Mouse (Mus musculus) kidney, adult 10 weeks (tissue): ENCODE data around the gene Ambra1. TPM values are rescaled to one million over a fixed set of nuclear protein-coding genes. Genes with fewer than 3 reads are reported as not detected.

Experiments
- polyA plus RNA-seq: library from polyadenylated mRNA; stranded (reverse); fragments of 350-450 nt; fragmentation: Illumina TruSeq; extraction: RNeasy Lipid Tissue Mini Kit (QIAGEN cat#74804); gene quantifications from one replicate; pipeline ENCODE4 v1.2.3, GENCODE M21; 2014; ENCODE audit warnings: low read depth, low replicate concordance

The Ambra1 gene
- 4.4 TPM for polyA plus RNA-seq

GRCm38 (mm10) chr2:91729971-91730821, at the start of gene Ambra1:
Gene Ambra1 (plus strand): TSS chr2:91730134.

GRCm38 (mm10) chr2:91710272-91711234, 19.4 kb upstream of the Ambra1 start, which contains the start of the genes Atg13 and Harbi1:
Gene Atg13 (minus strand): TSS chr2:91710576.
Gene Harbi1 (plus strand): TSS chr2:91710852.

GRCm38 (mm10) chr2:91926949-91927348, 197.0 kb downstream of the Ambra1 start, which contains the start of gene Chrm4:
Gene Chrm4 (plus strand): TSS chr2:91927249.

DNA sequence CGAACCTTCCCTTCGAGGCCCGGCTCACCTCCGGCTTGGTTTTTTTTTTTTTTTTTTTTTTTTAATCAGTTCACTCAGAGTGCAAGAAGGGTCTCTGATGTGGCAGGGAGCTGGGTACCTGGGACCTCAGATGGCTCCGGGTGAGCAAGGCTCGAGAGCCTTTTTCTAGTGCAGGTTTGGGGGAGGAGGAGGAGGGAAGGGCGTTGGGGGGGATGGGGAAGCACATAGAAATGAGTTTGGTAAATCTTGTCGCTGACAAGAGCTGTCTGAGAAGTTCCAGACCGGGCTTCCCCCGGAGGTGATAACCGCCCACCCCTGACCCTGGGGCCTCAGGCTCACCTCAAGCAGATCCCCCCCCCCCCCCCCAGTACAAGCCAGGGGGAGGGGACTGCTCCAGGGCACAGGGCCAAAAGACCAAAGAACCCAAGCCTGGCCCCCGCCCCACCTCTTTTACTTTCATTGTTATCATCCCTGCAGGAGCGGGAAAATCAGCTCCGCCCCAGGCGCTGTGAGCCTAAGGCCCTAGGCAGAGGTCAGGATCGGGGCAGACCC, 202.3 kb downstream of the Ambra1 start, which contains the start of gene Mdk:
TSS of gene Mdk (minus strand) at position 138 of the 552 bp plus-strand sequence.

GRCm38 (mm10) chr2:91945483-91945882, 215.5 kb downstream of the Ambra1 start, which contains the start of gene Gm9821:
Gene Gm9821 (plus strand): TSS chr2:91945703.

Other genes with a start within 250 kb of the Ambra1 start
- gene Ckap5, start 203.4 kb upstream of the Ambra1 start, polyA plus RNA-seq, result 37.9 TPM
- not detected for gene F2, start 93.7 kb upstream of the Ambra1 start, polyA plus RNA-seq
- 1.3 TPM for gene Zfp408, start 80.3 kb upstream of the Ambra1 start, polyA plus RNA-seq
- gene Arhgap1, start 80.3 kb upstream of the Ambra1 start, polyA plus RNA-seq, result 16.4 TPM
- gene Atg13, start 19.6 kb upstream of the Ambra1 start, polyA plus RNA-seq, result 14.1 TPM
- gene Harbi1, start 19.3 kb upstream of the Ambra1 start, polyA plus RNA-seq, result 18.5 TPM
- not detected for gene Chrm4, start 197.1 kb downstream of the Ambra1 start, polyA plus RNA-seq
- gene Mdk, start 202.2 kb downstream of the Ambra1 start, polyA plus RNA-seq, result 1.8 TPM
- not detected for gene Gm9821, start 215.6 kb downstream of the Ambra1 start, polyA plus RNA-seq
- 0.93 TPM for gene Dgkz, start 245.7 kb downstream of the Ambra1 start, polyA plus RNA-seq